Mouse (Mus musculus): ENCODE results near the gene Zfp710.

GRCm38 (mm10) chr7:80111066-80112045 is 86.7 kb downstream of the Zfp710 start:
- no peak for TF ChIP-seq CTCF (IDR thresholded peaks at IDR 0.05; ENCODE audit: low read depth)
- no peak for TF ChIP-seq EP300 (IDR thresholded peaks at IDR 0.05; ENCODE audit: low read depth)

All from liver, postnatal 0 days (tissue).